Mouse (Mus musculus): ENCODE data around the gene Rbpj. TPM values are rescaled to one million over a fixed set of nuclear protein-coding genes. Genes with fewer than 3 reads are reported as not detected.
A peak's percentile ranks its signal among the peaks of the same experiment; 100 is the strongest.

Rbpj gene
- polyA plus RNA-seq, 1 experiment from 2014 or later = 38.7 TPM

DNA sequence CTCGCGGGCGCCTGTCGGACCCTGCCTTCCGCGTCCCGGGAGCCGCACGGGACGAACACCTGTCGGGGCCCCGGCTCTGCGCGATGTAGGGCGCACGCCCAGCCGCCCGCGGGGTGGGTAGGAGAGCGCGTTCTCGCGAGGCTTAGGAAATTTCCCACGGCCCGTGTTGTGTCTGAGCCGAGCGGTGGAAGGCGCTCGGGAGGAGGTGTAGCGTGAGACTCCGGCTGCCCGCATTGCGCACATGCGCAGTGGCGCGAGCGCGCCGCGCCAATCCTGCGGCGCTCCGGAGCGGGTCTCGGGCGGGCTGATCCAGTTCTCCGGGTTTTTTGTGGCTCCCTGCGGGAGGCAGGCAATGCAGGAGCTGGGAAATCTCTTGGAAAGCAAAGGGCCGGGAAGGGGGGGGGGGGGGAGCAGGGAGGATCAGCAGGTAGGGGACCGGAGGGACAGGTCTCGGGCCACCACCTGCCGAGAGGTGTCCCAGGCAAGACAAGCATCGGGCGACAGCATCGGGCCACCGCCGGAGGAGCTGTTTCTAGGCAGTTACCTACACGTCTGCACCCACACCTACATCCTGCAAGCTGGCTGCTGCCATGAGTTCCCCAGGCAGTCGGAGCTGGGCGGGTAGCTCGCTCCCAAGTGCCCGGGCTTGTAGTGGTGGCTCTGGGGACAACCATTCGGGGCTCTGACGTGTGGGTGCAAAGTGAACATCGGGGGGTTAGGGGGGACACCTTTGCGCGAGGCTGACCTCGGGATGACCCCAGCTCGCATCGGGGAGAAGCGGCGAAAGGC lies 123.4 kb downstream of the Rbpj start:
- no peaks in the 10 kb centered on the region for H3K27me3 ChIP-seq (replicated peaks; ENCODE audit: control insufficient read depth, insufficient read depth, low read length)
- H3K36me3 ChIP-seq (ENCODE audit: control insufficient read depth, insufficient read depth) = no peaks in the 10 kb centered on the region
- H3K4me1 ChIP-seq (replicated peaks; ENCODE audit: control insufficient read depth, insufficient read depth, low read length) = peaks cover 17% of the 10 kb centered on the region
- ATAC-seq = peak; percentile 88
- H3K9me3 ChIP-seq (ENCODE audit: control insufficient read depth, low read length) = no peaks in the 10 kb centered on the region
- peak overlapping the region; percentile 78 for H3K4me2 ChIP-seq (ENCODE audit: low read length)
- H3K9ac ChIP-seq (replicated peaks; ENCODE audit: low read depth, low read length) = peak overlapping the region; percentile 85
- peak overlapping the region; percentile 69 for H3K4me3 ChIP-seq (replicated peaks; ENCODE audit: low read length)
- under 1% methylated on average over 62 of the region's 72 CpGs for WGBS
- peak overlapping the region; percentile 99 for H3K27ac ChIP-seq (ENCODE audit: low read length)

DNA sequence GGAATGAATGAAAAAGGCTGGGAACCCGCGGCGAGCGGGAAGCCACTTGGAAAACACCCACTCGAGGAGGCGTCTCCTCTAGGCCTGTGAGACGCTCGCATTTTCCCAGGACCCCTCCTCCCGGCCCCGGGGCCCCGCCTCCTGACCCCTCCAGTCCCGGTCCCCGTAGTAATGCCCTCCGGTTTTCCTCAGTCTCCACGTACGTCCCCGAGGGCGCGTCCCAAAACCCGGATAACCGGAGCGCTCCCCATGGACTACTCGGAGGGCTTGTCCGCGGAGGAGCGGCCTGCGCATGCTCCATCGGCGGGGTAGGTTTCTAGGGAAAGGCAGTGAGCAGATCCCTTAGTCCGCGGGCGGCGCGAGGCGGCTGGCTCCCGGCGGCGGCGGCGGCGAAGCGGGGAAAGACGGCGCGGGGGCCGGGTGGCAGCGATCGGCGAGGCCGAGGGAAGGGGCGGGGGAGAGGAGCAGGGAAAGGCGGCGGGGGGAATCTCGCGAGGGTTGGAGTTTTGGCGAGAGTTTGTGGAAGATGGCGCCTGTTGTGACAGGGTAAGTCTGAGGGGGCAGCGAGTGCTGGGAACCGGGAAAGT lies 124.3 kb downstream of the Rbpj start:
- H3K36me3 ChIP-seq (ENCODE audit: control insufficient read depth, insufficient read depth) = no peaks in the 10 kb centered on the region
- no peaks in the 10 kb centered on the region for H3K9me3 ChIP-seq (ENCODE audit: control insufficient read depth, low read length)
- peaks cover 18% of the 10 kb centered on the region for H3K4me1 ChIP-seq (replicated peaks; ENCODE audit: control insufficient read depth, insufficient read depth, low read length)
- under 1% methylated on average over 59 of the region's 59 CpGs for WGBS
- H3K27me3 ChIP-seq (replicated peaks; ENCODE audit: control insufficient read depth, insufficient read depth, low read length) = no peaks in the 10 kb centered on the region
- peak overlapping the region; percentile 78 for H3K4me2 ChIP-seq (ENCODE audit: low read length)
- ATAC-seq = peak; percentile 81
- peak overlapping the region; percentile 69 for H3K4me3 ChIP-seq (replicated peaks; ENCODE audit: low read length)
- peak overlapping the region; percentile 85 for H3K9ac ChIP-seq (replicated peaks; ENCODE audit: low read depth, low read length)
- peak overlapping the region; percentile 99 for H3K27ac ChIP-seq (ENCODE audit: low read length)

DNA sequence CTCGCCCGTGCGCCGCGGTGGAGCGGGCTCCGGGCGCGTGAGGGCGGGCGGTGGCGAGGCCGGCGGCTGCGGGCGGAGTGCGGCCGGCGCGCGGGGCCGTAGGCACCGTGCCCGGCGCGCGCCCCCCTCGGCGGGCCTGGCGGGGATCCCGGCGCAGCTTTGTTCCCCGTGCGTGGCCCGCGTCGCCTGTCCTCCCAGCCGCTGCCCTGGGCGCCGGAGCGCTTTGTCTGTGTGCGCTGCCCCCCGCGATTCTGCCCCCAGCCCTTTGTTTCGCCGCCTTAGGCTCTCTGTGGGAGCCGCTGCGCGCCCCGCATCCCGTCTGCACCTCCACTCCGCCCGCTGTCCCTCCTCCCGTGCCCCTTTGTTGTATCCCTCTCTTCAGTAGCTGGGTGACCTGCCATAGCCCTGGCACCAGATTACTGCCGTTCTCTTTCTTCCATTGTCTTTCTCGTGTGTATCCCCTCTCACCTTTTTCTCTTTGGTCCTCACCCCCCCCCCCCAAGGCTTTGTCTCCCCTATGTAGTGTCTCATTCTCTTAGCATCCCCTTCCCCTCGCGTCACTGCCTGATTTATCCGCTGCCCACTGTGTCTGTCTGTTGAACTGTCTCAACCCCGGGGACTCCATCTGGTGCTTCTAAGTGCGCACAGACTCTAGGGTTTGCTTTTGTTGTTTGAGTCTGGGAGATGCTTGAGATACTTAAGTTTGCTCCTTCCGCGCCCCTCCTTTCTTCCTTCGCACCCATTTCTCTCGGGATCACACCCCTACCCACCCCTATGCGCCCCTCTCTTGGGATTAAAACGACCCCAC lies 125.1 kb downstream of the Rbpj start:
- ATAC-seq = 0 out of 2 replicates have a peak, but pooled peaks have one; percentile 0
- peak overlapping the region; percentile 85 for H3K9ac ChIP-seq (replicated peaks; ENCODE audit: low read depth, low read length)
- peak overlapping the region; percentile 69 for H3K4me3 ChIP-seq (replicated peaks; ENCODE audit: low read length)
- no peaks in the 10 kb centered on the region for H3K27me3 ChIP-seq (replicated peaks; ENCODE audit: control insufficient read depth, insufficient read depth, low read length)
- no peaks in the 10 kb centered on the region for H3K9me3 ChIP-seq (ENCODE audit: control insufficient read depth, low read length)
- H3K4me1 ChIP-seq (replicated peaks; ENCODE audit: control insufficient read depth, insufficient read depth, low read length) = peaks cover 18% of the 10 kb centered on the region
- peak overlapping the region; percentile 99 for H3K27ac ChIP-seq (ENCODE audit: low read length)
- peak overlapping the region; percentile 63 for H3K4me2 ChIP-seq (ENCODE audit: low read length)
- no peaks in the 10 kb centered on the region for H3K36me3 ChIP-seq (ENCODE audit: control insufficient read depth, insufficient read depth)
- under 1% methylated on average over 37 of the region's 67 CpGs for WGBS

DNA sequence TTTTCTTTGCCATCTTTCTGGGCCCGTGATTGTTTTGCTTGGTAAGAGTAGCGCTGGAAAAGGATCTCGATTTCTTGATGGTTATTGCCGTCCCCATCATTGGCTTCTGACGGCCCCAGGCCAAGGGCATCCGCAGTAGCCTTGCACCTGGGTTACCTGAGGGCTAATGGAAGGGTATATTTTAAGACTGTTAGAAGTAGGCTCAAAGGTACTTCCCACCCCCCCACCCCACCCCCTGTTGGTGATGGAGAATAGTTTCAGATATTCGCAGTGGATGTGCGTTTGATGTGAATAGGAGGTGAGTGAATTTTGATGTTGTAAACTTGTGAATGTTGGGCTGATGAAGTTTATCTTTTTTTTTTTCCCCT lies 125.7 kb downstream of the Rbpj start:
- 1% methylated on average over 8 of the region's 8 CpGs for WGBS
- Histone ChIP-seq H3K27me3 (replicated peaks; ENCODE audit: control insufficient read depth, insufficient read depth, low read length) (no peaks in the 10 kb centered on the region), H3K4me2 (ENCODE audit: low read length) (peak overlapping the region; percentile 63), H3K9ac (replicated peaks; ENCODE audit: low read depth, low read length) (peak overlapping the region; percentile 85), H3K36me3 (ENCODE audit: control insufficient read depth, insufficient read depth) (no peaks in the 10 kb centered on the region), H3K27ac (ENCODE audit: low read length) (peak overlapping the region; percentile 99; the same call in 1 of the 2 replicates), H3K4me3 (replicated peaks; ENCODE audit: low read length) (peak overlapping the region; percentile 69), H3K4me1 (replicated peaks; ENCODE audit: control insufficient read depth, insufficient read depth, low read length) (peaks cover 18% of the 10 kb centered on the region), H3K9me3 (ENCODE audit: control insufficient read depth, low read length) (no peaks in the 10 kb centered on the region)
- ATAC-seq = no peak

DNA sequence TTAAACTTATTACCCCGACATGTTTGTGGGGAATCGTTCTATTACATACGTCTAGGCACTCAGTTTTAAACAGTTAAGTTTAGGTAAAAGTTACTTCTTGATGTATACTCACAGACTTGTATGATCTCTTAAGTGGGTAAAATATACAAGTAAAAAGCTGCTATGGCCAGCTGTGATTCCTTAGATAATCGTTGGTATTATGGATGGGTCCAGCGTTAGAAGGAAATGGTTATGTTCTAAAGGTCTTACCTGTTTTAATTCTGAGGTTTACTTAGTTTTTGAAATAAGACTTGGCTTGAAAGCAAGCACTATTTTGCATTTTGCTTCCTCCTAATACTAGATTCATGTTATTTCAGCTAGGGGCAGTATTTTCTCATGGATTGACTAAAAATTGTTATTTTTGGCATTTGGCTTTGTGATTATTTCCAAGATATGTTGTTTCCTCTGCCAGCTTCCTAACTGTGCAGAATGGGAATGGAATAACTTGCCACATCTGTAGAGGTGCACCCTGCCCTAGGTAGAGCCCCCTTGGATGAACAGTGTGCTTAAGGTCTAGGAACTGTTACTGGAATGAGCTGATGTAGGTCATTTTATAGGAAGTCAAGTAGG lies 127.2 kb downstream of the Rbpj start:
- no peak overlapping the region for H3K9ac ChIP-seq (replicated peaks; ENCODE audit: low read depth, low read length)
- no peak overlapping the region for H3K4me3 ChIP-seq (replicated peaks; ENCODE audit: low read length)

DNA sequence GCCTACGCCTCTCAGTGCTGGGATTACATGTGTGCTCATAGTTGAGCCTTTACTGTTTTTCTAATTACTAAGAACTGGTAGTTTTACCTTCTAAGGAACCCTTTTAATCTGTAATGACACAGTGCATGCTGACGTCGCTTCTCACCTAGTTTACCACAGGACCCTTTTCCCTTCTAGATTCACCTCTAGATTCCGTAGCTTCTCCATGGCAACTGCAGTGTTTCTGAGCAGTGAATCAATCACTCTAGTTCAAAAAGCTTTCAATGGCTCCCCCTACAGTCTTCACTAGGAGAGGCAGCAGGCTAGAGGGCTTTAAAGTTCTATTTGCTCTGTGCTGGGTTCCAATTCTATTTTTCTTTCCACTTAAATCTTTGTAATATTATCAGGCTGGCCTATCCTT lies 128.3 kb downstream of the Rbpj start:
- Histone ChIP-seq H3K36me3 (ENCODE audit: control insufficient read depth, insufficient read depth) (no peaks in the 10 kb centered on the region), H3K27ac (ENCODE audit: low read length) (no peak overlapping the region), H3K4me3 (replicated peaks; ENCODE audit: low read length) (no peak overlapping the region), H3K4me2 (ENCODE audit: low read length) (peak overlapping the region; percentile 23), H3K4me1 (replicated peaks; ENCODE audit: control insufficient read depth, insufficient read depth, low read length) (peaks cover 14% of the 10 kb centered on the region), H3K27me3 (replicated peaks; ENCODE audit: control insufficient read depth, insufficient read depth, low read length) (no peaks in the 10 kb centered on the region), H3K9me3 (ENCODE audit: control insufficient read depth, low read length) (no peaks in the 10 kb centered on the region), H3K9ac (replicated peaks; ENCODE audit: low read depth, low read length) (no peak overlapping the region)
- 20% methylated on average over 4 of the region's 4 CpGs for WGBS
- no peak for ATAC-seq

More for the DNA sequence above, 127.2 kb downstream of the Rbpj start:
- H3K4me1 ChIP-seq (replicated peaks; ENCODE audit: control insufficient read depth, insufficient read depth, low read length) = peaks cover 18% of the 10 kb centered on the region
- no peak for ATAC-seq
- no peak overlapping the region for H3K4me2 ChIP-seq (ENCODE audit: low read length)
- H3K36me3 ChIP-seq (ENCODE audit: control insufficient read depth, insufficient read depth) = no peaks in the 10 kb centered on the region
- H3K27me3 ChIP-seq (replicated peaks; ENCODE audit: control insufficient read depth, insufficient read depth, low read length) = no peaks in the 10 kb centered on the region
- no peak overlapping the region for H3K27ac ChIP-seq (ENCODE audit: low read length)
- WGBS = 83% methylated on average over 5 of the region's 5 CpGs
- H3K9me3 ChIP-seq (ENCODE audit: control insufficient read depth, low read length) = no peaks in the 10 kb centered on the region

DNA sequence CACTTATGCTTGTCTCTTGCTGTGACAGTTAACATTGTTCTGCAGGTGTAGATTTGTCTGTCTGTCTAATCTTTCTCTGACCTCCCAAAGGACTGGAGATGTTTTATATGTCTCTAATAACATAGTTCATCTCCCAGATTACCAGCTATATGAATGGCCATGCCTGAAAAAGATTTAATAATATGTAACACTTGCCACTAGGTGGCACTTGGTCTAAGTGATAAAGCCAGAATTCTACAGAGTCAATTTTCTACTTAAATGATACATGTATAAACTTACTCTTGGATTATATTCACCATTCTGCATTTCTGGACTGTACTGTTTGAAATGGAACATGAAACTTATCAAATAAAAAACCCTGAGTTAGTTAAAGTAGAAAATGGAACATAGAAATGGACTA lies 132.6 kb downstream of the Rbpj start:
- Histone ChIP-seq H3K27me3 (replicated peaks; ENCODE audit: control insufficient read depth, insufficient read depth, low read length) (no peaks in the 10 kb centered on the region), H3K4me3 (replicated peaks; ENCODE audit: low read length) (no peak overlapping the region), H3K9me3 (ENCODE audit: control insufficient read depth, low read length) (no peaks in the 10 kb centered on the region), H3K36me3 (ENCODE audit: control insufficient read depth, insufficient read depth) (no peaks in the 10 kb centered on the region), H3K9ac (replicated peaks; ENCODE audit: low read depth, low read length) (no peak overlapping the region), H3K27ac (ENCODE audit: low read length) (no peak overlapping the region), H3K4me1 (replicated peaks; ENCODE audit: control insufficient read depth, insufficient read depth, low read length) (peaks cover 8% of the 10 kb centered on the region), H3K4me2 (ENCODE audit: low read length) (no peak overlapping the region)
- ATAC-seq = no peak

DNA sequence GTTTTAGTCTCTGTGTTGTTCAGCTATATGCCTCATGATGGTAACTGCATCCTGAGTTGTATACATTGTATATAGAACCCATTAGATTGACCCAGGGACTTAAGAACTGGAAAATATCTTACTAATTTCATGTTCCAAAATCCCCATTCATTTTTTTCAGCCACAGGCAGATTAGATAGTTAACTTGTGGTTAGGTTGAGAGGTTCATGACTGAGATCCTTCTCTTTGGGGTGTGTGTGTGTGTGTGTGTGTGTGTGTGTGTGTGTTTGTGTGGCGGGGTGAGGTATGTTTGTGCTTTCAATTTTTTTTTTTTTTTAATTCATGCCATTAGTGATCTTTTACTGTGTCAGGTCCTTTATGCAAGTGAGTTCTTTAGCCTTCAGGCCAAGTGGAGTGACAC lies 133.2 kb downstream of the Rbpj start:
- Histone ChIP-seq H3K9me3 (ENCODE audit: control insufficient read depth, low read length) (no peaks in the 10 kb centered on the region), H3K27ac (ENCODE audit: low read length) (no peak overlapping the region), H3K36me3 (ENCODE audit: control insufficient read depth, insufficient read depth) (no peaks in the 10 kb centered on the region), H3K9ac (replicated peaks; ENCODE audit: low read depth, low read length) (no peak overlapping the region), H3K4me3 (replicated peaks; ENCODE audit: low read length) (no peak overlapping the region), H3K27me3 (replicated peaks; ENCODE audit: control insufficient read depth, insufficient read depth, low read length) (no peaks in the 10 kb centered on the region), H3K4me2 (ENCODE audit: low read length) (no peak overlapping the region), H3K4me1 (replicated peaks; ENCODE audit: control insufficient read depth, insufficient read depth, low read length) (peaks cover 6% of the 10 kb centered on the region)
- 90% methylated on average over 1 of the region's 1 CpGs for WGBS
- no peak for ATAC-seq

DNA sequence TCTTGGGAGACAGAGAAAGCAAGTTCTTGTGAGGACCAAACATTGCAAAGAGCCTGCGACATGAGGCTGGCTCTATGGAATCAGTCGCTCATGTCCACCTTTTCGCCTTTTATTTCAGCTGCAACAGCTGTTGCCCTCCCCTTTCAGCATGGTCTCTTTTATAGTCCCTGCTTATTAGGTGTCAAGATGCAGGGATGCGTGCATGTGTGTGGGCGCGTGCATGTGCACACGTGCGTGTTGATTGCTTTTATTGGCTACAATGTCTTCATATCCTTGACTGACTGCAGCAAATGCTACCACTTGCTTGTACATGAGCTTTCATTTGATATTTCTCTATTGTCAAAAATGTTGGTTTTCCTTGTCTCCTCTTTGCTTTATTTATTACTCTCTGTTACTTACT lies 136.2 kb downstream of the Rbpj start:
- no peak for ATAC-seq
- no peak overlapping the region for H3K4me2 ChIP-seq (ENCODE audit: low read length)
- peaks cover 5% of the 10 kb centered on the region for H3K4me1 ChIP-seq (replicated peaks; ENCODE audit: control insufficient read depth, insufficient read depth, low read length)
- WGBS = 76% methylated on average over 8 of the region's 8 CpGs
- no peaks in the 10 kb centered on the region for H3K27me3 ChIP-seq (replicated peaks; ENCODE audit: control insufficient read depth, insufficient read depth, low read length)
- no peak overlapping the region for H3K9ac ChIP-seq (replicated peaks; ENCODE audit: low read depth, low read length)
- no peak overlapping the region for H3K4me3 ChIP-seq (replicated peaks; ENCODE audit: low read length)
- no peak overlapping the region for H3K27ac ChIP-seq (ENCODE audit: low read length)
- no peaks in the 10 kb centered on the region for H3K36me3 ChIP-seq (ENCODE audit: control insufficient read depth, insufficient read depth)
- H3K9me3 ChIP-seq (ENCODE audit: control insufficient read depth, low read length) = no peaks in the 10 kb centered on the region
